ENCODE assay signal across 10 mouse cellular contexts in genomic region chr16:77166722-77167121, GRCm38 (mm10).
DNase-seq lines count a peak whose midpoint lies in the region; ATAC-seq and TF ChIP-seq lines count a peak whose summit lies in the region.
"Had no signal": no experiment of that assay in that cellular context is flagged by ENCODE, and none has a peak within 500 bp of the region (broad histone marks: within the 10 kb centered on the region; RNA-seq: fewer than 3 reads in every experiment).

No protein-coding gene starts in this region.

- H3K36me3 ChIP-seq in kidney, adult 2 months (ENCODE audit: control insufficient read depth, insufficient read depth, low read length), result no peaks in the 10 kb centered on the region
- H3K36me3 ChIP-seq in kidney, embryonic 15.5 days, result no peaks in the 10 kb centered on the region
- H3K36me3 ChIP-seq: embryonic facial prominence, embryonic 15.5 days; midbrain, embryonic 10.5 days had no signal

- H3K9ac ChIP-seq in kidney, embryonic 15.5 days, result no peak overlapping the region
- H3K9ac ChIP-seq: embryonic facial prominence, embryonic 15.5 days had no signal

- H3K4me3 ChIP-seq in kidney, adult 2 months (ENCODE audit: insufficient read depth, low read depth, low read length), result no peak overlapping the region
- H3K4me3 ChIP-seq in kidney, embryonic 15.5 days (replicated peaks), result no peak overlapping the region
- H3K4me3 ChIP-seq: embryonic facial prominence, embryonic 15.5 days; midbrain, embryonic 10.5 days had no signal

- H3K27me3 ChIP-seq in kidney, adult 2 months (replicated peaks; ENCODE audit: control insufficient read depth, insufficient read depth, low read length), result no peaks in the 10 kb centered on the region
- no peaks in the 10 kb centered on the region for H3K27me3 ChIP-seq in kidney, embryonic 15.5 days
- H3K27me3 ChIP-seq: embryonic facial prominence, embryonic 15.5 days had no signal

- 74% methylated on average over 4 of the region's 4 CpGs for WGBS in kidney, adult 2 months
- 71% methylated on average over 4 of the region's 4 CpGs for WGBS in kidney, embryonic 15.5 days

- no peak overlapping the region for H3K27ac ChIP-seq in kidney, adult 2 months (ENCODE audit: insufficient read depth, low read depth, low read length)
- no peak overlapping the region for H3K27ac ChIP-seq in kidney, embryonic 15.5 days
- H3K27ac ChIP-seq: embryonic facial prominence, embryonic 15.5 days; midbrain, embryonic 10.5 days had no signal

- no peaks in the 10 kb centered on the region for H3K4me1 ChIP-seq in kidney, adult 2 months (ENCODE audit: control insufficient read depth, insufficient read depth, low read length)
- no peaks in the 10 kb centered on the region for H3K4me1 ChIP-seq in kidney, embryonic 15.5 days
- H3K4me1 ChIP-seq: embryonic facial prominence, embryonic 15.5 days had no signal

- peak; percentile 12 for DNase-seq in kidney, adult 2 months
- DNase-seq in urinary bladder, postnatal 14 days (ENCODE audit: low spot score), result peak; percentile 13
- no peak for DNase-seq in urinary bladder, postnatal 4 days (ENCODE audit: low spot score in 2 of 2)
- DNase-seq in thymus, postnatal 25 days, result peak; percentile 16
- no peak for DNase-seq in Muller cell, postnatal 12 days (ENCODE audit: inconsistent ontology term)
- DNase-seq in T-cell, adult 2 months (ENCODE audit: low spot score), result no peak

- 0 out of 2 replicates have a peak, but pooled peaks have one; percentile 8 for TF ChIP-seq CTCF in kidney, adult 2 months (conservative IDR thresholded peaks at IDR 0.05; ENCODE audit: insufficient read depth, insufficient read length, low read depth, low read length)

- no peaks in the 10 kb centered on the region for H3K9me3 ChIP-seq in kidney, embryonic 15.5 days (replicated peaks)
- H3K9me3 ChIP-seq: embryonic facial prominence, embryonic 15.5 days had no signal

- no peak overlapping the region for H3K4me2 ChIP-seq in kidney, embryonic 15.5 days
- H3K4me2 ChIP-seq: embryonic facial prominence, embryonic 15.5 days had no signal

- no peak for TF ChIP-seq POLR2A in kidney, adult 2 months (IDR thresholded peaks at IDR 0.05; ENCODE audit: low read depth, low read length)

- ATAC-seq in kidney, embryonic 15.5 days (replicated peaks; ENCODE audit: low FRiP score), result no peak
- ATAC-seq in common myeloid progenitor, adult 5-6 weeks (replicated peaks; ENCODE audit: low read depth, poor library complexity, severe bottlenecking), result peak; percentile 62; the same call in 1 of the 2 replicates

Comparison
In these comparisons a context has a peak if more than half of its experiments do, and no peak if none do; other contexts are left out.
1. DNase-seq: peak in kidney, adult 2 months (single experiment), urinary bladder, postnatal 14 days (single experiment) and thymus, postnatal 25 days (single experiment); none in urinary bladder, postnatal 4 days (0 of 2), Muller cell, postnatal 12 days (single experiment) and T-cell, adult 2 months (single experiment).